Mouse (Mus musculus) cerebellum, adult 18-20 months (tissue): ENCODE results near the gene Atp13a4.

ENCODE experiments used
- DNase-seq, 2 experiments: peaks; one replicate each; pipeline ENCODE4 v3.0.0; 2021

Gene Atp13a4

DNA sequence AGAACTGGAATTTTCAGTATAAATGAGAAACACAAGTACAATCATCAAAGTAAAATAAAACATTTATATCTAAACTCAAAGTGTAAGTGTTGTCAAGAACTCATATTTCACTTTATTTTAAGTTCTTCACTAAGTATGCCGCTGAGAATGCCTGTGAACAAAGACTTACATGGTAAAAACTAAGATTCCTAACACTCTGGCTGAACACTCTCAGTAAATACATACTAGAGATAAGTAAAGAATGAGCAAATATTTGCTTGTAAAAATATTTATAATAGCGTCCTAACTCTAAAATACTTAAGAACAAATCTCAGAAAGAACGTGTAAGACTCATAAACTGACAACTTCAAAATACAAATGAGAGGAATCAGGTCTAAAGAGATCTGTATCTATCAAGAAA is 80.9 kb downstream of the Atp13a4 start:
- no peak for DNase-seq

GRCm38 (mm10) chr16:29459331-29459730 is 85.3 kb downstream of the Atp13a4 start:
- DNase-seq = no peak

DNA sequence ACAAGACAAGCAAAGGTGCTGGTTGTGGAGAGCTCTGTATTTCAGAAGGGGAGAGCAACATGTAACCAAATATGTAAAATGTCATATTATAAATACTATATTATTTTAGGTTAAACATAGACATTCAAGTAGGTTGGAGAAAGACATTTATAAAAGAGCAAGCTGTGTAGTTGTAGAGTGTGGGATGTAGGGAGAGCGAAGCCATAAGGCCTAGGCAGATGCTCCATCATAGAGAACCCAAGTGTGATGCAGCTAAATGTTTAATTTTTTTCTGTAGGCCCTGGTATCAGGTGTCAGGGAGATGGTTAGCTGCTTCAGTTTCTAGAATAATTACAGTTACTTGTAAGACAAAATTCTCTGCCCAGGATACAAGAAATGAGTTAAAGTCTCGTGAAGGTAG is 87.8 kb downstream of the Atp13a4 start:
- no peak for DNase-seq

GRCm38 (mm10) chr16:29453282-29453681 is 91.4 kb downstream of the Atp13a4 start:
- DNase-seq = no peak

DNA sequence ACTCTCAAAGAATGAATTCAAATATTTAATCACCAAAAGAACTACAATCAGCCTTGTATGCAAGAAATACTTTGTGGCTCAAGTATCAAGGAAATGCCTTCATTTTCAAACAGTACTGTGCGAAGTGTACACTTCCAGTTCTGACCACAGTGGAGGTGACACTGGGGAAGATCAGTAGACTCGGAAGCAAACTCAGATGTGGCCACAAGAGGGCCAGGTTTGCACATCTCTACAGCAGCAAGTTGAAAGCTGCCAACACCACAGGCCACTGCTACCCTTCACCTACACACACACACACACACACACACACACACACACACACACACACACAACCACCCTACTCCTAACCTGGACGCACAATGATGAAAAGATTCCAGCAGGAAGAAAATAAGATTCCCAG is 93.0 kb downstream of the Atp13a4 start:
- peak; percentile 38 to 42 for DNase-seq

- DNase-seq = no peak
Measured at GRCm38 (mm10) chr16:29442126-29442525, 102.5 kb downstream of the Atp13a4 start.

DNA sequence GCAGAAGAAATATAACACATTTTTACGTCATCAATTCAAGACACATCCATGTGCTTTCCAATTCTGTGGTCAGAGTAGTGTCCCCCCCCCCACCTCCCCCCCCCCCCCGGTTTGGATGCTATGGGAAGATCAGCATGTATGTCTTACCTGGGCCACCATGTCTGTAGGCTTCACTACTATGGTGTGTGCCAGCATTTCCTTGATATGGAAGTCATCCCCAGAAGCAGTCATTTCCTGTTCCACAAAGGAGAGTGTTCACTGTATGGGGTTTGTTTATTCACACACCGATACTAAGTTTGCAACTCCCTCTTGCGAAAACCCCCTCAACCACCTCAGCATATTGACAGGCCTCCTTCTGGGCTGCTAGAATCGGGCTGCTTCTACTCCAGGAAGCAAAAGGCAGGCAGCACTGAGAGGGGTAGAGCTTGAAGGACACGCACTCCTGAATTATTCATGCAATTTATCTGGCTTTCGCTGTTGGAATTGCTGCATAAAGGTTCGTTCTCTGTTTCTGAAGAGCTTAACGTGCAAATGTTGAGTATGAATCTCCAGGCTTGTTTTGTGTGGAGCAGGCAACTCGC is 103.2 kb downstream of the Atp13a4 start:
- no peak for DNase-seq

GRCm38 (mm10) chr16:29438045-29438444 is 106.6 kb downstream of the Atp13a4 start:
- DNase-seq = no peak

DNA sequence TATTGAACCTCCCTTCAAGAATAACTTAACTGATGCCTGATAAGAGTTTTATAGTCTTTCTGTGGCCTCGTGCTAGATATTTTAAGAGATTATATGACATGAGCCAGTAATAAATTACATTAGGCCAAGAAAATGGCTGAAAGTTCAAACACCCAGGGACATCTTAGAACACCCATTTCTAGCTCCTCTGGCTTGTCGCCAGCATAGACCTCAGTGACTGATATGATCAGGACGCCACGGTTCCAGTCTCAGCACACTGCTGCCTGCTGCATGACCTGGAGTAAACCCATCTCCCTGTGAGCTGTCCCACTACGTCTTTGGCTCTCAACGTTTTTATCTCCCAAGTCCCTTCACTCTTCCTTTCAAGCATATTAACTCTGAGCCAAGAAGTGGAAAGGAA is 108.9 kb downstream of the Atp13a4 start:
- DNase-seq = no peak

GRCm38 (mm10) chr16:29434712-29435111 is 110.0 kb downstream of the Atp13a4 start:
- DNase-seq = peak; percentile 22 to 53

DNA sequence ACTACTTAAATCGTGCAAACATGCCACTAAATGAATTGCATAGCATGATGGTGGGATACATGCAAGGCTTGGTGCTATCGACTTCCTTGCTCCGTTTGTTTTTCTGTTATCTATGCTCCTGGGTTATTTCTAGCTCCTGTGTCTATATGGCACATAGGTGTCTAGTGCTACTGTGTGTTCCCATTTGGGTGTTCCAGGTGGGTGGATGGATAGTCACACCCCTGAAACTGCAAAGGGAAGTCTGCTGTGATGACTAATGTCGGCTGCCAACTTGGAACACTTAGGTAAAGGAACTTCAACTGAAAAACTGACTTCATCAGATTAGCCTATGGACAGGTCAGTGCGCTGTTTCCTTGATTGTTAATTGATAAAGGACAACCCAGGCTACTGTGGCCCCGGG is 129.8 kb downstream of the Atp13a4 start:
- DNase-seq = no peak

- no peak for DNase-seq
Measured at GRCm38 (mm10) chr16:29407319-29407718, 137.3 kb downstream of the Atp13a4 start.

- DNase-seq = peak; percentile 27 to 29
Measured at GRCm38 (mm10) chr16:29399079-29399478, 145.6 kb downstream of the Atp13a4 start.

DNA sequence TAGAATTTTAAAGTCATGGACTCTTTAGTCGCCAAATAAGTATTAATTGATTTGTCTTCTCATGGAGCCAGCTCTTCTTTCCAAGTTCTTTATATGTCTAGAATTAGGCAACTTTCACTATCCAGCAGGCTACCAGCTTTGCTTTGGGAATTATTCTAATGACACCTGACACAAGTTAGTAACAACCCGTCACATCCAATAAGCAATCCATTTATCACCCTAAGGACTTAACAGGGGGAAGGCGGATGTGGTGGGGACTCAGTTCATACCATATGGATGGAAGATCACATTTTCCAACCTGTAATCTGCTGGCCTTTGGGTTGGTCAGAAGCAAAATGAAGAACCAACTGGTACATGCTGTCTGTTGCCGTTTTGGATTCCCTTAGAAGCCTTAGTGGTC is 159.9 kb downstream of the Atp13a4 start:
- no peak for DNase-seq

- no peak for DNase-seq
Measured at GRCm38 (mm10) chr16:29378458-29378857, 166.2 kb downstream of the Atp13a4 start, which contains the start of gene Atp13a5. TSS of gene Atp13a5 (minus strand) at chr16:29378732.

DNA sequence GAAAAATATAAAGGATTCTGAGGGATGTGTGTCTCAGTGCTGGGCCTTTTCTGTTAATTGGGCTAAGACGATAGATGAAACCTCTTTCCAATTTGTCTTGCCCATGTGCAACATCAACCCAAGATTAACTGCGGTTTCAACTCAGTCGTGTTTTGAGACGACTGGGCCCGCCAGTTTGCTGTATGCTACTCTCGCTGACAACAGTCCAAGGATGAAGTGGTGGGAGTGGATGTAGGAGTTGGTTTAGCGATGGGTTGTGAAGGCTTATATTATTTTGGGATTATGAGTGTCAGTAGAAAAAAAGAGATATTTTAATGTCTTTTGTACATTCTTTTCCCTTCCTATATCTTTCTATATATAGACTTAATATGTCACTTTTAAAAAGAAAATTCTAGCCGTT is 170.0 kb downstream of the Atp13a4 start:
- no peak for DNase-seq
